Mouse (Mus musculus): ENCODE data around the gene Krt31.
A peak's percentile ranks its signal among the peaks of the same experiment; 100 is the strongest.

Gene Krt31

DNA sequence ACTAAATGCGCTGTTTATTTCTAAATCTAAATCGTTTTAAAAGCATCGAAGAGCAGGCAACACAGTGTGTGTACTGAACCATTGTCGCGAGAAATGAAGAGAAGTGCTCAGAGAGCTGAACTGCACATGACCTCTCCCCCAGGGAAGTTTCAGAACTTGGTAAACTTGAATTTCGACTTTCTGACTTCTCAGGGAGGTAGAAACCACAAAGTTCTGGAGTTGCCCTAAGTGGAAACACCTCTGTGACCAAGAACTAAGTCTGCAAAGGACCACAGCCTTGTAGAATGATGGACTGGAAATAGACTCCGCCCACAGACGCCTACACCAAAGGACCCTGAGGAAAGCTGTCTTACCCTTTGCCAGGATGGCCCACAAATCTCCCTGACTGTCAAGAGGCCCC is 44.4 kb downstream of the Krt31 start:
- DNase-seq = no peak

DNA sequence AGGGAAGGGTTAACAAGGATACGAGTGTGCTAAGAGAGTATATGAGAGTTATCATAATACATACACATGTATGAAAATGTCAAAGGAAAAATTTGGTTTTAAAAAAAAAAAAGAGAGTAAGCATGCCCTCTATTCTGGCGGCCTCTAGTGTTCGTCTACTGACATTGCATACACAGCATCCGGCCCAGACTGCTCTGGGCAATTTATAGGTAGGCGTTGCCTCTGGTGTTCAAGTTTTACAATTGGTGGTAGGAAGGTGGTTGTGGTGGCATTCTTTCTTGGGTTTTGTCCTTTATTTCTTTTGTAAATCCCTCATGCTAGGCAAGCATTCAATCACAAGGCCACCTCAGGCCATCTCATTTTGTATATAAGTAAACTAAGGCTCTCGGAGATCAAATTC is 45.5 kb downstream of the Krt31 start:
- DNase-seq = peak; percentile 34

- DNase-seq = no peak
Measured at GRCm38 (mm10) chr11:99999091-99999490, 51.3 kb downstream of the Krt31 start.
